Mouse (Mus musculus): ENCODE measurements around the gene Kpna3. TPM values are rescaled to one million over a fixed set of nuclear protein-coding genes. Genes with fewer than 3 reads are reported as not detected.

Kpna3 gene
- total RNA-seq (2023) = 10 to 100 TPM; 16.2 to 17.9 TPM

GRCm38 (mm10) chr14:61439661-61440559 is at the start of gene Kpna3:
Kpna3 (minus strand) TSS chr14:61439874.

GRCm38 (mm10) chr14:61360131-61360980 is 79.3 kb downstream of the Kpna3 start, which contains the start of gene Ebpl:
Ebpl (minus strand) TSS chr14:61360439.

Other genes with a start within 250 kb of the Kpna3 start
- gene Sgcg, start 181.4 kb downstream of the Kpna3 start, total RNA-seq (2023) = not detected
- 10 to 100 TPM; 70.7 to 80.4 TPM for gene Arl11, start 130.1 kb downstream of the Kpna3 start, total RNA-seq (2023)
- under 1 TPM; 0.51 to 0.71 TPM for gene Ebpl, start 79.4 kb downstream of the Kpna3 start, total RNA-seq (2023)
- gene Spryd7, start 117.0 kb upstream of the Kpna3 start, total RNA-seq (2023) = 1 to 10 TPM; 1.4 to 2.8 TPM
- gene Trim13, start 158.4 kb upstream of the Kpna3 start, total RNA-seq (2023) = 1 to 10 TPM; 2.9 to 3.3 TPM
- not detected for gene Kcnrg, start 167.6 kb upstream of the Kpna3 start, total RNA-seq (2023)

Measured in neutrophil, adult 59 days (primary cell).